Mouse (Mus musculus) hindbrain, embryonic 16.5 days (tissue): Measurements from ENCODE around the gene Caml. TPM values are rescaled to one million over a fixed set of nuclear protein-coding genes. Genes with fewer than 3 reads are reported as not detected.
"Not testable (repeated sequence)": the region's sequence is repeated elsewhere in the genome, so short reads cannot be mapped to it uniquely, and the experiment has no call there.

Experiments used
- ATAC-seq: fragments of 200-750 bp; cut with Nextera tagmentation; 2 replicates; pipeline ENCODE4 v1.8.0; 2017; ENCODE audit warnings: moderate TSS enrichment, moderate library complexity
- H3K27ac ChIP-seq: fragments of 300-500 bp; sonication (generic); 2 replicates; pipeline ENCODE4 v1.5.1; 2014; ENCODE audit warnings: low read depth, mild to moderate bottlenecking, control low read depth, low read length, moderate library complexity
- H3K27me3 ChIP-seq: fragments of 300-500 bp; sonication (generic); replicated peaks from 2 replicates; pipeline ENCODE4 v1.6.1; 2014; ENCODE audit warnings: low read length; ENCODE audit not compliant: control insufficient read depth, insufficient read depth
- H3K36me3 ChIP-seq: fragments of 300-500 bp; sonication (generic); 2 replicates; pipeline ENCODE4 v1.6.1; 2014; ENCODE audit warnings: mild to moderate bottlenecking, low read length, moderate library complexity, mixed read lengths; ENCODE audit not compliant: control insufficient read depth, insufficient read depth
- H3K4me1 ChIP-seq: fragments of 300-500 bp; sonication (generic); 2 replicates; pipeline ENCODE4 v1.6.1; 2014; ENCODE audit warnings: low read depth, low read length; ENCODE audit not compliant: control insufficient read depth, insufficient read depth
- H3K4me2 ChIP-seq: fragments of 300-500 bp; sonication (generic); 2 replicates; pipeline ENCODE4 v1.6.1; 2014; ENCODE audit warnings: mild to moderate bottlenecking, low read length, control low read depth, moderate library complexity
- H3K4me3 ChIP-seq: fragments of 300-500 bp; sonication (generic); 2 replicates; pipeline ENCODE4 v1.5.1; 2014; ENCODE audit warnings: mild to moderate bottlenecking, low read length, control low read depth, moderate library complexity
- H3K9ac ChIP-seq: fragments of 300-500 bp; sonication (generic); 2 replicates; pipeline ENCODE4 v1.6.1; 2014; ENCODE audit warnings: low read depth, mild to moderate bottlenecking, control low read depth, low read length, moderate library complexity
- H3K9me3 ChIP-seq: fragments of 300-500 bp; sonication (generic); 2 replicates; pipeline ENCODE4 v1.6.1; 2014; ENCODE audit warnings: mild to moderate bottlenecking, low read length, moderate library complexity; ENCODE audit not compliant: control insufficient read depth
- WGBS: fragments of 180-500 bp; shearing (Covaris S2); extraction: QIAGEN DNeasy Blood & Tissue Kit; methylation state at CpG from one replicate; pipeline ENCODE4 v1.1.7; 2014; 5-methylcytosine and 5-hydroxymethylcytosine counted together
- polyA plus RNA-seq: library from polyadenylated mRNA; unstranded; fragments of >200 nt; fragmentation: Nextera tagmentation; extraction: Ambion mirVana; gene quantifications from 2 replicates; pipeline ENCODE4 v1.2.1, GENCODE M21; 2015

Gene Caml
- 97.4 and 108 TPM in 2 replicates for polyA plus RNA-seq

DNA sequence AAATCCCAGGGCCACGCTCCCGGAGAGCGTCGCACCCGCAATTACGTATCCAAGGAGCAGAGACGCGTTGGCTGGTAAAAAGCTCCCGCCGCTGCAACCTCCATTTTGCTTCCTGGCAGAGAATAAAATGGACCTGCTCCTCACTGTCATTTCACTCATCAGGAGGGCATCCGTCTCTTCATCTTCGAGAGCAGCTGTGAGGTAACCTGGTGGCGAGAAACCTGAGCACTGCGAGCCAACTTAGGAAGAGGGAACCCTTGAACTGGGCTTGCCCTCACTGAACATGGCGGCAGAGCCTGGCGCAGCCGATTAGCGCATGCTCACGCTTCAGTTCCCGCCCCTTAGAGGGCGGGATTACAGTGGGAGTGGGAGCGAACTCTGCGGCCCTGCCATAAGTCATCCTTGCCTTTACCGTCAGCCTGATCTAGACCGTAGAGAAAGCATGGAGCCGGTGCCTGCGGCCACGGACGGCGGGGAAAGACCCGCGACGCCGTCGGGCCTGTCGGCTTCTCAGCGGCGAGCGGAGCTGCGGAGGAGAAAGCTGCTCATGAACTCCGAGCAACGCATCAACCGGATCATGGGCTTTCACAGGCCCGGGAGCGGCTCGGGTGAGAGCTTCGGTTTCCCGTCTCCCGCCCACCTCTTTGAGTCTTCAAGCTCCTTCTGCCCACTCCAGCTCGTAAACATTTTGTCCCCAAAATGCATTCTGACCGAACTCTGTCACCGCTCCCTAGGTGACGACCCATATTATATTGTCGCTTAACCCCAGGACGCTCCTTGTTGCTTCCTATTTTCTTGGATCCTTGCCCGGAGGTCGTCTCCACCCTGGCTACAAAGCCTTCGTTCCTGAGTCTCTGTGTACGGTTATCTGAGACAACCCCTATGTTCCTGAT, at the start of gene Caml:
Gene Caml (plus strand): TSS at position 357 of the 893 bp plus-strand sequence.
- Histone ChIP-seq H3K27me3 (no peaks in the 10 kb centered on the region), H3K36me3 (no peaks in the 10 kb centered on the region), H3K4me1 (peaks cover 24% of the 10 kb centered on the region), H3K27ac (peak within 1 kb of the TSS; percentile 96), H3K4me2 (peak within 1 kb of the TSS; percentile 87), H3K9me3 (no peaks in the 10 kb centered on the region), H3K4me3 (peak within 1 kb of the TSS; percentile 84), H3K9ac (peak within 1 kb of the TSS; percentile 89)
- under 1% methylated on average over 59 of the region's 59 CpGs for WGBS
- ATAC-seq, result peak; percentile 98

DNA sequence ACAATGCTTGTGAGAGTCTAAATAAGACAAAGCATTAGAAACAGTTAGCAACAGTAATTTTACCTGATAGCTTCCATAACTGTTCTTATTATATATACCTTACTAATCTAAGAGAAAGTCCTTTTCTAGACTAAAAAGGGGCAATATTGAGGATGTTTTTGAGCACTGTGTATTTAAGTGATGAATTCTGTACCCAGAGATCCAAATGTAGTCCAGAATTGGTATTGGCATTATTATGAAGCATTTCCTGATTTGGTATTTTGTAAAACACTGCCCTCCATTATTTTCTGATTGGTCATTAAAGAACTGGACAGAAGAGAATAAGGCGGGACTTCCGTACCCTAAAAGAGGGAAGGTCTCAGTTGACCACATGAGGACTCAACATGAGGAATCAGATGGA, 49.4 kb upstream of the Caml start, which contains the start of gene Tmed9:
Gene Tmed9 (plus strand): TSS at position 301 of the 400 bp plus-strand sequence.
- no peak for ATAC-seq
- Histone ChIP-seq H3K4me2 (no peak within 1 kb of the TSS), H3K9ac (no peak within 1 kb of the TSS), H3K4me1 (peaks cover 14% of the 10 kb centered on the region), H3K27me3 (no peaks in the 10 kb centered on the region), H3K9me3 (no peaks in the 10 kb centered on the region), H3K4me3 (no peak within 1 kb of the TSS), H3K36me3 (no peaks in the 10 kb centered on the region), H3K27ac (no peak within 1 kb of the TSS)
- 95% methylated on average over 2 of the region's 2 CpGs for WGBS

DNA sequence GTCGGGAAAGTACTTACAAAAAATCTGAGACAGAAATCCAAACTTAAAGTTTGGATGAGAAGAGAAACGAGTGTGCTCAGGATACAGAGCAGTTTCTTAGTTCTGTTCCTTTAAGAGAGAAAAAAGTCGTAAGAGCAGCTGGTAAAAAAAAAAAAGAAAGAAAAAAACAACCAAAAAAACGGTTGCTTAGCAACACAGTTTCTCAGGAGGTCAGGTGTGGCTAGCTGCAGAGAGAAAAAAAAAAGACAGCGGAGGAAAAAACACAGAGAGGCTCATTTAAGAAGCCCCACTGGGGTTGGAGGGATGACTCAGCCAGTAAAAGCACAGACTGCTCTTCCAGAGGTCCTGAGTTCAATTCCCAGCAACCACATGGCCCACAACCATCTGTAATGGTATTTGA, 48.5 kb upstream of the Caml start:
- Histone ChIP-seq H3K36me3 (no peaks in the 10 kb centered on the region), H3K4me3 (no peak overlapping the region), H3K27me3 (no peaks in the 10 kb centered on the region), H3K9ac (no peak overlapping the region), H3K9me3 (no peaks in the 10 kb centered on the region), H3K4me1 (peaks cover 7% of the 10 kb centered on the region), H3K27ac (no peak overlapping the region), H3K4me2 (no peak overlapping the region)
- 64% methylated on average over 5 of the region's 5 CpGs for WGBS
- ATAC-seq, result no peak

DNA sequence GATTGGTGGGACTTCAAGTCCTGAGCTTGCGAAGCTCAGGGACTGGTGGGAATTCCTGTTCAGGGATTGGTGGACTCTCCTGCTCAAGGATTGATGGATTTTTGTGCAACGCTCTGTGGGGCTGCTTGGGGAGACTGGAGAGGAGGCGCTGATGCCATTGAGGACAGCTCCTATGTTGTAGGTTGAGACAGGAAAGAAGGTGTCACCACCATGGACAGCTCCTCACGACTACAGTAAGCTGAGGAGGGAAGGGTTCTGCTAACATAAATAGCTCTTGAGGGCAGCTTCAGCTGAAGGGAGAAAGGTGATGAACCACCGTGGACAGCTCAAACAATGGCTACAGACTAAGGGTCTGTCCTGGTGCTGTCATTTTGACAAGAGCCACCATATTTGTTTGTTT, 46.9 kb upstream of the Caml start:
- H3K4me2 ChIP-seq, result no peak overlapping the region
- no peaks in the 10 kb centered on the region for H3K9me3 ChIP-seq
- no peak overlapping the region for H3K27ac ChIP-seq
- no peak overlapping the region for H3K9ac ChIP-seq
- no peaks in the 10 kb centered on the region for H3K27me3 ChIP-seq
- H3K4me1 ChIP-seq, result peaks cover 5% of the 10 kb centered on the region
- 63% methylated on average over 5 of the region's 5 CpGs for WGBS
- no peak overlapping the region for H3K4me3 ChIP-seq
- no peak for ATAC-seq
- H3K36me3 ChIP-seq, result no peaks in the 10 kb centered on the region

DNA sequence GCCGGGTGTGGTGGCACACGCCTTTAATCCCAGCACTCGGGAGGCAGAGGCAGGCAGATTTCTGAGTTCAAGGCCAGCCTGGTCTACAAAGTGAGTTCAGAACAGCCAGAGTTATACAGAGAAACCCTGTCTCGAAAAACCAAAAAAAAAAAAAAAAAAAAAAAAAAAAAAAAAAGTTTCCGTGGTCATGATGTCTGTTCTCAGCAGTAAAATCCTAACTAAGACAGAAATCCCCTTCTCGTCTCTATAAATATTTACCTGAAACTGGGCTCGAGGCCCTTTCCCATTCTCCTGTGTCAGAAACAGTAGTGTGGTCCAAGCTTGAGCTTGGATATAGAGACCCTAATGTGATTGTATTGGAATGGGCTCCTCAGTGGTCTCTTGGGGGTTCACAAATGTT, 45.9 kb upstream of the Caml start:
- H3K9ac ChIP-seq, H3K36me3 ChIP-seq, H3K4me1 ChIP-seq, H3K27ac ChIP-seq, H3K27me3 ChIP-seq, H3K9me3 ChIP-seq, H3K4me3 ChIP-seq, ATAC-seq, H3K4me2 ChIP-seq: not testable (repeated sequence)
- 93% methylated on average over 7 of the region's 7 CpGs for WGBS

DNA sequence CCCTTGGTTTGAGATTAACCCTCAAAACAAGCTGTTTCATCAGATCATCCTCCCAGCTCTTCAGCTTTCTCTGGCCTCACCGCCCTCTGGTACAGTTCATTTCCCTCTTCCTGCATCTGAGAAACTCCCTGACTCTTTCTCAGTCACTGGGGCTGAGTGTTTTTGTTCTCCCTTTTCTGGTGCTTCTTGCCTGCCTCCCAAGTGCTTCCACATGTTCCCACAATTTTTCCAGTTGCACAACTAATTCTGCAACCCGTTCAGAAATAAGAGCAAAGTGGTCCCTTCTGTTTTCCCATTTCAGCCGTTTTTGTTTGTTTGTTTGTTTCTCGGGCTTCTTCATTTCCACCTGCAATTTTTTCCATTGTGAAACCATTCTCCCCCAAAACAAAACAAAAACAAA, 44.7 kb upstream of the Caml start:
- no peaks in the 10 kb centered on the region for H3K36me3 ChIP-seq
- no peaks in the 10 kb centered on the region for H3K9me3 ChIP-seq
- no peak overlapping the region for H3K9ac ChIP-seq
- 85% methylated on average over 4 of the region's 4 CpGs for WGBS
- no peak for ATAC-seq
- H3K27ac ChIP-seq, result no peak overlapping the region
- H3K4me3 ChIP-seq, result no peak overlapping the region
- no peaks in the 10 kb centered on the region for H3K4me1 ChIP-seq
- no peak overlapping the region for H3K4me2 ChIP-seq
- no peaks in the 10 kb centered on the region for H3K27me3 ChIP-seq

DNA sequence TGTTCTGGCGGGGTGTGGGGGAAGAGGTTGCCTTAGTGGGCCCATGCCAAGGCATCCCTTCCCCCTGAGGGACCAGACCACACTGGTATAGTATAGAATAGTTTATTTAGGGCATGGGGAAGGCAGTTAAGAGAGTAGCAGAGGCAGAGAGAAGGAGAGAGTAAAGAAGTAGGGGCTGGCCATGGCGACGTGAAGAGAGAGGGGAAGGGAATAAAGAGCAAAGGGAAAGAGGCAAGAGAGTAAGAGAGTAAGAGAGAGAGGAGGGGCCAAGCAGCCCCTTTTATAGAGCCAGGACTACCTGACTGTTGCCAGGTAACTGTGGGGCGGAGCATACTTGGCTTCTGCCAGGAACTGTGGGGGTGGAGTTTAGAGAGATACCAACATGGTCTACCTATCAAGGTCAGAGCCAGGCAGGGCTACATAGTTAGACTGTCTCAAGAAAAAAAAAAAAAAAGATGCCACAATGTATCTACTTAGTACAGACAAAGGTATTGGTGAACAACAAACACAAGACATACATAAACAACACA, 30.8 kb upstream of the Caml start:
- peaks cover 20% of the 10 kb centered on the region for H3K36me3 ChIP-seq
- H3K27ac ChIP-seq, result no peak overlapping the region
- H3K4me2 ChIP-seq, result no peak overlapping the region
- no peaks in the 10 kb centered on the region for H3K27me3 ChIP-seq
- no peaks in the 10 kb centered on the region for H3K9me3 ChIP-seq
- H3K4me3 ChIP-seq, result no peak overlapping the region
- no peak overlapping the region for H3K9ac ChIP-seq
- H3K4me1 ChIP-seq, result peaks cover 7% of the 10 kb centered on the region
- 73% methylated on average over 4 of the region's 4 CpGs for WGBS
- ATAC-seq, result peak; percentile 9; the same call in 1 of the 2 replicates

DNA sequence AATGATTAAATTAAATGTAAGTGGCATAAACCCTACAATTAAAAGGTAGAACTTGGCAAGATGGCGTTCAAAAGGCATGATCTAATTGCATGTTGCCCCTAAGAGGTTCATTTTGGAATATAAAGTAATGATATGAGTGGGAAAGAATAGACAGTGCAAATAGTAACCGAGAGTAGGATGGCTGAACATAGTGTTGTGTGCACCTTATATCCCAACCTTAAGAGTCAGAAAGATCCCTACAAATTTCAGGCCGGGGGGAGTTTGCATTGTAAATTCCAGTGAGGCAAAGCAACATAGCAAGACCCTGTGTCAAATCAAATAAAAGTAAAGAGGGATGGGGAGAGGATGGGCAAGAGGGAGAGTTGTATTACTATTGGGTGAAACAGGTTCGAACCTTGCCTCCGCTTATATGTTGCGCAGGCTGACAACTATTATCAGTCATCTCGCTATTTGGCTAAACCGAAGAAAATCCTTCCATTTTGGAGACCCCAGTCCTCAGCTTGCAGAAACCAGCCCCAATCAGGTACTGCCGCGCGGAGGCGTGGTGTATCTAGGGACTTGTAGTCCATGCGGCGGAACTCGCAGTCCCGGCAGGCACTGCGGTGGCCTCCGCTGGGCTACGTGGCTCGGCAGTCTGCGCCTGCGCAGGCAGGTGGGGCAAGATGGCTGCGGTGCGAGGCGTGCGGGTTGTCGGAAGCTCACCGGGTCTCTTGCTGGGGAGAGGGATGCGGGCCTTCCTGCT, 30.1 kb upstream of the Caml start:
- WGBS, result 5% methylated on average over 29 of the region's 29 CpGs
- peak overlapping the region; percentile 79 for H3K27ac ChIP-seq

DNA sequence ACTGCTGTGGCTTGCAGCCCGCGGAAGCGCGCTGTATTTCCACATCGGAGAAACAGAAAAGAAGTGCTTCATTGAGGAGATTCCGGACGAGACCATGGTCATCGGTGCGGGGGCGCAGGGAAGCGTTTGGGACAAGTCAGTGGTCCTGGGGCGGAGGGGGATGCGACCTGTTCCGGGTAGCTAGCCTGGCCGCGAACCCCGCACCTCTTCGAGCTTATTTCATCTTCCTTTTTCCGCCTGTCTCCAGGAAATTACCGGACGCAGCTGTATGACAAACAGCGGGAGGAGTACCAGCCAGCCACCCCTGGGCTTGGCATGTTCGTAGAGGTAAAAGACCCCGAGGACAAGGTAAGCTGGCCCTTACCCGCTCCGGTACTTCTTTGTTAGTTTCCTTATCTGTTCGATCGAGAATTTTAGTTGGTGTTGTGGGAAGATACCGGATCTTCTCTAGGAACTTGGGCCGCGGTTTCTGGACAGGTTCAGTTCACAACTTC, 29.5 kb upstream of the Caml start:
- ATAC-seq, result peak; percentile 74
- H3K27me3 ChIP-seq, result no peaks in the 10 kb centered on the region
- H3K27ac ChIP-seq, result peak overlapping the region; percentile 79
- peaks cover 7% of the 10 kb centered on the region for H3K4me1 ChIP-seq
- no peaks in the 10 kb centered on the region for H3K9me3 ChIP-seq
- H3K4me3 ChIP-seq, result peak overlapping the region; percentile 85
- peak overlapping the region; percentile 81 for H3K4me2 ChIP-seq
- peaks cover 27% of the 10 kb centered on the region for H3K36me3 ChIP-seq
- under 1% methylated on average over 31 of the region's 31 CpGs for WGBS
- peak overlapping the region; percentile 91 for H3K9ac ChIP-seq

More for the DNA sequence above, 30.1 kb upstream of the Caml start:
- Histone ChIP-seq H3K9ac (peak overlapping the region; percentile 91), H3K4me2 (peak overlapping the region; percentile 81), H3K9me3 (no peaks in the 10 kb centered on the region), H3K36me3 (peaks cover 26% of the 10 kb centered on the region), H3K4me3 (peak overlapping the region; percentile 85), H3K27me3 (no peaks in the 10 kb centered on the region), H3K4me1 (peaks cover 7% of the 10 kb centered on the region)
- ATAC-seq, result peak; percentile 98
